Mouse (Mus musculus): ENCODE measurements at regions not wholly inside any gene's neighbourhood (a gene's known extent, or its start where the extent isn't known, plus 50 kb on each side); places are given as distances from the start of the nearest gene placed in this dataset.

- WGBS (ENCODE audit: insufficient replicate concordance) = 67% methylated on average over 1 of the region's 1 CpGs
- no peaks in the 10 kb centered on the region for H3K36me3 ChIP-seq
- H3K27ac ChIP-seq = no peak overlapping the region
- ATAC-seq (ENCODE audit: low read depth) (no peak), DNase-seq (no peak)
- H3K9me3 ChIP-seq (replicated peaks) = no peaks in the 10 kb centered on the region
- H3K27me3 ChIP-seq = no peaks in the 10 kb centered on the region
- no peak overlapping the region for H3K4me3 ChIP-seq (replicated peaks)
- peaks cover 26% of the 10 kb centered on the region for H3K4me1 ChIP-seq (replicated peaks)
- H3K9ac ChIP-seq = no peak overlapping the region
- H3K4me2 ChIP-seq = no peak overlapping the region
Measured at GRCm38 (mm10) chr15:38410462-38410861, 985.1 kb downstream of the 4930447A16Rik start.

DNA sequence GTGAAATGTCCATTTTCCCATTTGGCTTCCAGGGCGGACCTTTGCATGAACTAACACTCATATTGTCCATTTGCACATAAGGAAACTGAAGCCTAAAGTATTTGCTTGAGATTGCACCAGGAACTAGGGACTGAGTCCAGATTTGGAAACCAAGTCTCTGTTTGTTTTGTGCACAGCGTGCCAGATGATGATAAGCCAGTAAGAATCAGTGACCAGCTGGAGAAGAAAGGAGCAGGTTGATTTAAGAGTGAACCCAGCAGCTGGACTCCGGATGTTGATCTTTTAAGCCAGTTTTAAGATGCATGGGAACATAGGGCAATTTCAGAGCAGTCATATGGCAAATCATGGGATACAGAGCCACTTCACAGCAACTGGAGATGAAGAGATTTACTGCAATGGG lies 987.1 kb downstream of the 4930447A16Rik start:
- Histone ChIP-seq H3K4me2 (no peak overlapping the region), H3K36me3 (no peaks in the 10 kb centered on the region), H3K4me3 (replicated peaks) (no peak overlapping the region), H3K9me3 (replicated peaks) (no peaks in the 10 kb centered on the region), H3K4me1 (replicated peaks) (peaks cover 6% of the 10 kb centered on the region; the same call in 1 of the 2 replicates), H3K27ac (no peak overlapping the region), H3K27me3 (no peaks in the 10 kb centered on the region), H3K9ac (no peak overlapping the region)
- WGBS (ENCODE audit: insufficient replicate concordance) = 54% methylated on average over 3 of the region's 3 CpGs
- ATAC-seq (ENCODE audit: low read depth) (no peak), DNase-seq (no peak)

GRCm38 (mm10) chr15:38413329-38413728 lies 988.0 kb downstream of the 4930447A16Rik start:
- no peak overlapping the region for H3K27ac ChIP-seq
- ATAC-seq (ENCODE audit: low read depth) (no peak), DNase-seq (no peak)
- no peak overlapping the region for H3K4me3 ChIP-seq (replicated peaks)
- H3K27me3 ChIP-seq = no peaks in the 10 kb centered on the region
- H3K9ac ChIP-seq = no peak overlapping the region
- no peaks in the 10 kb centered on the region for H3K36me3 ChIP-seq
- WGBS (ENCODE audit: insufficient replicate concordance) = 69% methylated on average over 6 of the region's 6 CpGs
- H3K9me3 ChIP-seq (replicated peaks) = no peaks in the 10 kb centered on the region
- no peak overlapping the region for H3K4me2 ChIP-seq
- no peaks in the 10 kb centered on the region for H3K4me1 ChIP-seq (replicated peaks)

DNA sequence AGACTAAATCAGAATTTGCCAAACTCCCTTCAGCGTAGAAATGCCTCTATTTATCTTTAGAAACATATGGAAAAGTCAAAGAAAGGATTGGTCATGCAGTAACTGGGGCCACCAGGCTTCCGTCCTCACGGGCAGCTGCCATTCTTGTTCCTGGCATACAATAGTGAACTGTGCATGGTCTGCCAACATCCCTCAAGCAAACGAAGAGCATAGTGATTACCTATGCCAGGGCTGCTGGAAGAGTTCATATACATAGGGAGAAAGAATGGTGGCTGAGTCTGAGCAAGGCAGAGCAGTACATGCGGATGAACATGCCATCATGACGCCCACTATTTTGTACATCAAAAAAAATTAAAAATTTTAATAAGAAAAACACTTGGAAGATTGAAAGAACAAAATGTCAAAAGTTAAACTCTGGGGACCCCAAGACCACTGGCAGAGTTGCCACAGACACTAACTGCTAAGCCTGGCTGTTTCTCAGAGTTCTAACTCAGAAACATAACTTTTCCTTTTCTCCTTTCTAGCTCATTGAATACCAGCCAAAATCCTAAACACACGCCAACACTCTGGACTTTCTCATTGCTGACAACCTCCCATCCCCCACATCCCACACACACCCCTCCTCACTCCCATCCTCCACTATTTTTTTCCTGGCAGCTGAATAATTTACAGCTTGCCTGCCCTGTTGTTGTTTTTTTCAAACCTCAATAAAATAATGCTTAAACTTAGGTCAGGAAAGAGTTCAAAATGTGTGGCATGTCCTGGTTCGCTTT lies 989.1 kb downstream of the 4930447A16Rik start:
- no peak overlapping the region for H3K4me2 ChIP-seq
- no peaks in the 10 kb centered on the region for H3K27me3 ChIP-seq
- no peaks in the 10 kb centered on the region for H3K9me3 ChIP-seq (replicated peaks)
- WGBS (ENCODE audit: insufficient replicate concordance) = 63% methylated on average over 8 of the region's 8 CpGs
- ATAC-seq (ENCODE audit: low read depth) (no peak), DNase-seq (no peak)
- no peak overlapping the region for H3K27ac ChIP-seq
- no peaks in the 10 kb centered on the region for H3K4me1 ChIP-seq (replicated peaks)
- no peak overlapping the region for H3K4me3 ChIP-seq (replicated peaks)
- H3K9ac ChIP-seq = no peak overlapping the region
- no peaks in the 10 kb centered on the region for H3K36me3 ChIP-seq

- Histone ChIP-seq H3K36me3 (no peaks in the 10 kb centered on the region), H3K4me2 (no peak overlapping the region), H3K27me3 (no peaks in the 10 kb centered on the region), H3K9me3 (replicated peaks) (no peaks in the 10 kb centered on the region), H3K4me1 (replicated peaks) (no peaks in the 10 kb centered on the region), H3K9ac (no peak overlapping the region), H3K4me3 (replicated peaks) (no peak overlapping the region), H3K27ac (no peak overlapping the region)
- 56% methylated on average over 2 of the region's 2 CpGs for WGBS (ENCODE audit: insufficient replicate concordance)
- DNase-seq (no peak), ATAC-seq (ENCODE audit: low read depth) (no peak)
Measured at GRCm38 (mm10) chr15:38415091-38415486, 989.7 kb downstream of the 4930447A16Rik start.

DNA sequence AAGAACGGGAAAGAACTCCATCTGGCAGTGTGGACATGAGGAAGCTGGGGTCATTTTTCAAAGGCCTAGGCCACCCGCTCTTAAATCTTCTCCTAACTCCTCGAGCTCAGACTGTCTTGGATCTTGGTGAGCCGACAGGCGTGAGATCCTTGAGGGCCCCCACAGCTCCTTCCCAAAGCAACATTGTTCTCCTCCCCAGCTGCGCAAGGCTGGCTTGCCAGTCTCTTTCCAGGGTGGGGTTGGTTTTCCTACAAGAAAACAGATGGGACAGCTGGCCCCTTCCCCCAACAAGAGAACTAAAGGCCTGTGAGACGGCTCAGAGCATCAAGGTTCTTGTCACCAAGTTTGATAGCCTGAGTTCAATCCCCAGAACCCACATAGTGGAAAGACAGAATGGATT lies 994.3 kb downstream of the 4930447A16Rik start:
- WGBS (ENCODE audit: insufficient replicate concordance) = 61% methylated on average over 7 of the region's 7 CpGs
- Histone ChIP-seq H3K4me2 (no peak overlapping the region), H3K9me3 (replicated peaks) (no peaks in the 10 kb centered on the region), H3K4me3 (replicated peaks) (no peak overlapping the region), H3K9ac (no peak overlapping the region), H3K27ac (no peak overlapping the region), H3K36me3 (no peaks in the 10 kb centered on the region), H3K27me3 (no peaks in the 10 kb centered on the region), H3K4me1 (replicated peaks) (no peaks in the 10 kb centered on the region)
- DNase-seq = no peak
- no peak for ATAC-seq (ENCODE audit: low read depth)

- Histone ChIP-seq H3K27ac (no peak overlapping the region), H3K36me3 (no peaks in the 10 kb centered on the region), H3K4me2 (no peak overlapping the region), H3K9me3 (replicated peaks) (no peaks in the 10 kb centered on the region), H3K27me3 (no peaks in the 10 kb centered on the region), H3K4me1 (replicated peaks) (no peaks in the 10 kb centered on the region), H3K4me3 (replicated peaks) (no peak overlapping the region), H3K9ac (no peak overlapping the region; the same call in 1 of the 2 replicates)
- ATAC-seq (ENCODE audit: low read depth) (no peak), DNase-seq (no peak)
- WGBS (ENCODE audit: insufficient replicate concordance) = 44% methylated on average over 3 of the region's 3 CpGs
Measured at GRCm38 (mm10) chr15:38420784-38421183, 995.4 kb downstream of the 4930447A16Rik start.

DNA sequence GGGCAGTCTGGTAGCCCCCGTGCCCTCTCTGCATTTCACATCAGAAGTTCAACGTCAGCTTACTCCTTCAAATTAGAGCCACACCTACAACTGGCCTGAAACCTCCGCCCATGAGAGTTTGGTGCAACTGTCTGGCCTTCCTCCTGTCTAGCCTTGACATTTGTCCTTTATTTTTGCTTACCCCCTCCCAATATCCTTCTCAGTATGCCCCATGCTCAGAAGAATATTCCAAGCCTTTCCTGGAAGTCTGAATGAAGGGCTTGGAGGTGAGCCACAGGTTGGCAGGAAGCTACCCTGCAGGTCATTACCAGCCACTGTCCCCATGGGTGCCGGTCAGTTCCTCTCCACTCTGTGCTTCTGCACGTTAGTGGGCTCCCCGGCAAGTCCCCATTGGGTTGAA lies 997.4 kb downstream of the 4930447A16Rik start:
- Histone ChIP-seq H3K27ac (no peak overlapping the region), H3K9me3 (replicated peaks) (no peaks in the 10 kb centered on the region), H3K4me3 (replicated peaks) (no peak overlapping the region), H3K36me3 (no peaks in the 10 kb centered on the region), H3K27me3 (no peaks in the 10 kb centered on the region), H3K4me1 (replicated peaks) (no peaks in the 10 kb centered on the region), H3K4me2 (no peak overlapping the region), H3K9ac (no peak overlapping the region)
- no peak for DNase-seq
- no peak for ATAC-seq (ENCODE audit: low read depth)
- WGBS (ENCODE audit: insufficient replicate concordance) = 47% methylated on average over 6 of the region's 6 CpGs

DNA sequence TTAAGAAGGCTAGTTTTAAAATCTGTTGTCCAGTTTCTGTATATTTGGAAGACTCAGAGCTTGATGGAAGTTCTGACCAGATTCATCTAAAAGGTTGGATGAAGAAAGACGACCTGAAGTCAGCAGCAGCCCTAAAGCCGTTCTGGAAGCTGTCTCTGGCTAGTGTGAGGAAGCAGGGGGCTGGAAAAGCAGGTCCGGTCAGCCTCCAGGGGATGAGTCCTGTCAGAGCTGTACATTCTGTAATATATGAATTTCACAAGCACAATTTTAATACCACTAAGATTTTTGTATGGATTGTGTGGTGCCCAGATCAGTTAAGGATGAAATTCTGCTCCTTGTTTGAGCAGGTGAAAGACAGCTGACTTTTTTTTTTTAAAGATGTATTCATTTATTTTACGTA lies 1000.2 kb downstream of the 4930447A16Rik start:
- H3K36me3 ChIP-seq = no peaks in the 10 kb centered on the region
- H3K9ac ChIP-seq = no peak overlapping the region
- DNase-seq (no peak), ATAC-seq (ENCODE audit: low read depth) (no peak)
- no peaks in the 10 kb centered on the region for H3K9me3 ChIP-seq (replicated peaks)
- no peak overlapping the region for H3K27ac ChIP-seq
- no peaks in the 10 kb centered on the region for H3K27me3 ChIP-seq
- H3K4me1 ChIP-seq (replicated peaks) = no peaks in the 10 kb centered on the region
- no peak overlapping the region for H3K4me2 ChIP-seq
- WGBS (ENCODE audit: insufficient replicate concordance) = 59% methylated on average over 4 of the region's 4 CpGs
- H3K4me3 ChIP-seq (replicated peaks) = no peak overlapping the region

GRCm38 (mm10) chr15:38427966-38428365 lies 1002.6 kb downstream of the 4930447A16Rik start:
- H3K27ac ChIP-seq = no peak overlapping the region
- no peaks in the 10 kb centered on the region for H3K36me3 ChIP-seq
- 5% methylated on average over 1 of the region's 1 CpGs for WGBS (ENCODE audit: insufficient replicate concordance)
- no peaks in the 10 kb centered on the region for H3K27me3 ChIP-seq
- H3K9ac ChIP-seq = no peak overlapping the region
- ATAC-seq (ENCODE audit: low read depth) (no peak), DNase-seq (no peak)
- no peaks in the 10 kb centered on the region for H3K9me3 ChIP-seq (replicated peaks)
- H3K4me2 ChIP-seq = no peak overlapping the region
- H3K4me3 ChIP-seq (replicated peaks) = no peak overlapping the region
- H3K4me1 ChIP-seq (replicated peaks) = no peaks in the 10 kb centered on the region

DNA sequence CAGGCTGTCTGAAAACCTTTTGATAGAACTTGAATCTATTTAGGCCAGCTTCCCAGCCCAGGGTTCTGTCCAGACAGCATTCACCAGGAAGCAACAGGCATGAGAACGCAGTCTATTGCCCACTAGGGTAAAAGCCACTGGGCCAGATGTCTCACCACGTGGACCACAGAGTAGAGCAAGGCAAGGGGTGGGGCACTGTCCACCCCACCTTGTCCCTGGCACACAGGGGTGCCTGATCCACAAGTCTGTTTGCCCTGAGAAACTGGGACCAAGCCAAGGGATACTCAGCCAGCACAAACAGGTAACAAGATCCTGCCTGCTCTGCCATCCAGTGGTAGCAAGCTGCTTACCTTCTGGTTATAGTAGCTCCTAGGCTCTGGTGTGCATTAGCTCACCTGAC lies 1006.3 kb downstream of the 4930447A16Rik start:
- no peaks in the 10 kb centered on the region for H3K4me1 ChIP-seq (replicated peaks)
- H3K9ac ChIP-seq = no peak overlapping the region
- no peak overlapping the region for H3K4me3 ChIP-seq (replicated peaks)
- H3K27ac ChIP-seq = no peak overlapping the region
- H3K27me3 ChIP-seq = no peaks in the 10 kb centered on the region
- H3K36me3 ChIP-seq = no peaks in the 10 kb centered on the region
- 48% methylated on average over 2 of the region's 2 CpGs for WGBS (ENCODE audit: insufficient replicate concordance)
- H3K4me2 ChIP-seq = no peak overlapping the region
- peaks cover 12% of the 10 kb centered on the region for H3K9me3 ChIP-seq (replicated peaks)
- DNase-seq (no peak), ATAC-seq (ENCODE audit: low read depth) (no peak)

- WGBS (ENCODE audit: insufficient replicate concordance) = 59% methylated on average over 7 of the region's 7 CpGs
- no peak overlapping the region for H3K4me3 ChIP-seq (replicated peaks)
- no peak overlapping the region for H3K4me2 ChIP-seq
- no peak overlapping the region for H3K9ac ChIP-seq
- H3K27me3 ChIP-seq = no peaks in the 10 kb centered on the region
- no peak for DNase-seq
- no peaks in the 10 kb centered on the region for H3K36me3 ChIP-seq
- no peaks in the 10 kb centered on the region for H3K4me1 ChIP-seq (replicated peaks)
- ATAC-seq (ENCODE audit: low read depth) = no peak
- H3K27ac ChIP-seq = no peak overlapping the region
- H3K9me3 ChIP-seq (replicated peaks) = peaks cover 12% of the 10 kb centered on the region
Measured at GRCm38 (mm10) chr15:38433386-38433785, 1008.0 kb downstream of the 4930447A16Rik start.

Data from liver, embryonic 13.5 days (tissue).